Mouse (Mus musculus) cortical plate, adult 2 months (tissue): Measurements from ENCODE around the gene Msh5.

Experiments
- CTCF ChIP-seq: fragments of 200-500 bp; IDR thresholded peaks from 2 replicates; pipeline ENCODE4 v1.5.1; 2011; ENCODE audit warnings: mild to moderate bottlenecking, control low read depth, low read length; ENCODE audit not compliant: insufficient read depth; ENCODE audit errors: extremely low read depth
- POLR2A ChIP-seq: fragments of 200-500 bp; IDR thresholded peaks from 2 replicates; pipeline ENCODE4 v1.6.1; 2011; ENCODE audit warnings: mild to moderate bottlenecking, low read length, control low read depth; ENCODE audit not compliant: insufficient read depth; ENCODE audit errors: extremely low read depth

DNA sequence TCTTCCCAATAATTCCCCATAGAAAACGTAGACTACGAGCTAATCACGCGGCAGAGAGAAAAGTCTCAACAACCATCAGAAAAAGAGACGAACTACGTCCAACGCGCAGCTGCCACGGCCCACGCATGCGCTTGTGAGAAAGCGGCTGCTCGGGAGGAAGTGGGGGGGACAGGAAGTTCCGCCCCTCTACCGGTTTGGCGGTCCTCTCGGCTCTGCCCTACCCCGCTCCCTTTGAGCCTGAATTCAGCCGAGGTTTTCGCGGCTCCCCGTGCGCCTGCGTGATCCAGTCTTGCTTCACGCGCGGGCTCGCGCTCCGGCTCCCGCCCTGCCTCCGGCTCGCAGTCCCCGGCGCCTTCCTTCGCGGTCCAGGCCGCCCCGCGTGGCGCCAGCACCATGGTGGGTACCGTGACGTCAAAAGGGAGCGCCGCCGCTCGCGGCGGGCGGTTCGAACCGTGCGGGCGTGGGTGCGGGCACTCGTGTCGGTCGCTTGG is 64.8 kb downstream of the Msh5 start, which contains the start of gene Lsm2:
- TF ChIP-seq CTCF, result no peak
- peak; percentile 93 for TF ChIP-seq POLR2A
